Mouse (Mus musculus) urinary bladder, postnatal 25 days (tissue): ENCODE measurements around the gene Paf1.
A peak's percentile ranks its signal among the peaks of the same experiment; 100 is the strongest.

Experiments used
- DNase-seq: peaks from one replicate; pipeline ENCODE4 v3.0.0; 2022; ENCODE audit warnings: low spot score

Paf1 gene

DNA sequence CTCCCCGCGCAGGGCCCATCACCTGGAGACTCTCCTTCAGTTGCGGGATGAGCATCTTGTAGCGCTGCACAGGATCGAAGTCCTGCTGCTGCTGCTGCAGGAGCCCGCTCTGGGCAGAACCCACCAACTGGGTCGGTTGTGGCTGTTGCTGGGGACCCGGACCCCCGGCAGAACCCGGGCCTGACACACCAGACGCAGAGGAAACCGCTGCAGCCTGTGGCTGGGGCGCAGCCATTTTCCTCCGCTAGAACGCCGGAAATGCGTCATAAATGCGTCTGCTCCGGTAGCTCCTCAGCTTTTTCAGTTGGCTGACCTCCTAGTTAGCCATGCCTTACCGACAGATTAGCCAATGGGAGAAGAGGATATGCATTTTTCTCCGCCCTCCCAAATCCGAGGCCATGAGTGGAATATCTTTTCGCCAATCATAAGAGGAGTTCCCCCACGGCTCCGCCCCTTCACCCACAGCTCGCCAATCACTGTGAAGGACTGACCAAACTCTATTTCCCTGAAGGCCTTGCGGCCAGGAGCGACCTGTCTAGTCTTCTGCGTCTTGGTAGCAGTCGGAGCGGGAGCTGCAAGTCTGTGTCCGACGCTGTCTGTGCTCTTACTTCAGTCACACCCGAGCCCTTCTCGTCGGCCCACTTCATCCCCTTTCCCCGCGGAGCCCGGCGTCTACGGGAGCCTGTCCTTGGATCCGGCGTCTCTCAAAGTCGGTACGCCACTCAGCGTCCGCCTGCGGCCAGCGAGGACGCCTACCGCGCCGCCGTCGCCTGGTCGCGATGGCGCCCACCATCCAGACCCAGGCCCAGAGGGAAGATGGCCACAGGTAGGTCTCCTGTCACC lies at the start of gene Paf1, which contains the start of gene Med29:
TSS of gene Paf1 (plus strand) at position 523 of the 843 bp plus-strand sequence.
TSS of gene Med29 (minus strand) at position 280 of the 843 bp plus-strand sequence.
- peak; percentile 83 for DNase-seq

DNA sequence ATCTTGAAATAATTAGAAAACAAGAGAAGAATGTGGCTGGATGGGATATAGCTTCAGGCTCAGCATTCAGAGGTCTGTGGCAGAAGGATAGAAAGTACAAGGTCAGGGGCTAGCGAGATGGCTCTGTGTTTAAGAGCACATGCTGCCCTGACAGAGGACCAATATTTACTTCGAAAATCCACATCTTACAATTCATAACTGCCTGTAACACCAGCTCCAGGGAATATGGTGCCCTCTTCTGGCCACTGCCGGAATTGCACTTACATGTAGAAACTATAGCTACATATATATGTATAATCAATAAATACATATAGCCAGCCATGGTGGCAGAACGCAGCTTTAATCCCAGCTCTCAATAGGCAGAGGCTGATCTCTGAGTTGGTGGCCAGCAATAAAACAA lies 48.1 kb upstream of the Paf1 start:
- peak; percentile 59 for DNase-seq

DNA sequence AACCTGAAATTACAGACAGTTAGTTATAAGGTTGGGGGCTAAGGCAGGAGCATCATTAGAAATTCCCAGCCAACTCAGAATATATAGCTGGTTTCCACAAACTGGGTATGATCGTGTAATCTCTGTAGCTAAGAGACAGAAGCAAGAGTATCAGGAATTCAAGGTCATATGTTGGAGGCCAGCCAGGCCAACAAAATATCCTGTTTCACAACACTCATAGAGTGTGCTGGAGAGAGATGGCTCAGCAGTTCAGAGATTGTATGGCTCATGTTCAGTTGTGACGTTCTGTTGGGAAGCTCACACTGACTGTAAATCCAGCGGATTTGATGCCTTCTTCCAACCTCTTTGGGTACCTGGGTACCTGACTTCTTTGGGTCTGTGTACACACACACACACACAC lies 45.0 kb upstream of the Paf1 start:
- no peak for DNase-seq

DNA sequence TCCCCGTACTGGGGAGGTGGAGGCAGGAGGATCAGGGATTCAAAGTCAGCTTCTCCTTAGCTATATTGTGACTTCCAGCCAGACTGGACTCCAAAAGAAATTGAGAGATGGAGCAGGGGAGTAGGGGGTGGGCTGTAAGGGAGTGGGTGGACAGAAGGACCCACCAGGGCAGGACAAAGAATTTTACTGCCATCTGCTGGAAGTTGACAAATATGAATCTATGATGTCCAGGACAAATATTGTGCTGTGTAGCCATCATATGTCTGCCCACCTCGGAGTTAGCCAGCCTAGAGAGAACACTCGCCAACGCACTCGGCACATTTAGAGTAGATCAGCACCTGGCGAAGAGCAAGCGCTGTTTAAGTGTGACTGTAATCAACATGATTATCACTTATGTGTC lies 44.1 kb upstream of the Paf1 start:
- no peak for DNase-seq

DNA sequence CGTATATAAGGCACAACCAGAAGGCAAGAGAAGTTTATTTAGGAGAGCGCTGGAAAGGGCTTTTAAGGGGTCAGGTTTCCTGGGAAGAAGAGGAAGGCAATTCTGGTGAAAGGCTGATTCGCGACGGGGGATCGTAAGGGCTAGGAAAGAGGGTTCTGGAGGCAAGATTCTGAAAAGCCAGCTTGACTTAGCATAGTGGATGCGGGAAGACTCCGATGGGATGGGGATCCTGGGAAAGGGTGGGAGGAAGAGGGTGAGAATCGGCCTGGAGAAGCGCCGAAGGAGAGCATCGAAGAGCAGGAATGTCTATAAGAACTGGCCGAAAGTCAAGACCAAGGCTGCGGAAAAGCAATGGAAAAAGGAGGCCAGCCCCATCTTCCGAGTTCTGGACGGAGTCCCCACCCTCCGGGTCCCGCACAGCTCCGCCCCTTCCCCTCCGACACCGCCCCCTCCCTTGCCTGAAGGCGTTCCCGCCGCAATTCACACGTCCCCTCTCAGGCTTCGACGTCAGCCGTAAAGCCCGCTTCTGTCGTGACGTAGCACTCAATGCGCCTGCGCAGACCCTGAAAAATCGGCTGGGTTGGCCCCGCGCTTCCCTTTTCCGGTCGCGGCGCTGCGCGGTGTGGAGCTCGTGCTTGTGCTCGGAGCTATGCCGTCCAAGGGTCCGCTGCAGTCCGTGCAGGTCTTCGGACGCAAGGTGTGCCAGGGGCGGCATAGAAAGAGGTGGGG lies 42.4 kb upstream of the Paf1 start, which contains the start of gene Rps16:
TSS of gene Rps16 (plus strand) at position 498 of the 729 bp plus-strand sequence.
- peak; percentile 96 for DNase-seq

DNA sequence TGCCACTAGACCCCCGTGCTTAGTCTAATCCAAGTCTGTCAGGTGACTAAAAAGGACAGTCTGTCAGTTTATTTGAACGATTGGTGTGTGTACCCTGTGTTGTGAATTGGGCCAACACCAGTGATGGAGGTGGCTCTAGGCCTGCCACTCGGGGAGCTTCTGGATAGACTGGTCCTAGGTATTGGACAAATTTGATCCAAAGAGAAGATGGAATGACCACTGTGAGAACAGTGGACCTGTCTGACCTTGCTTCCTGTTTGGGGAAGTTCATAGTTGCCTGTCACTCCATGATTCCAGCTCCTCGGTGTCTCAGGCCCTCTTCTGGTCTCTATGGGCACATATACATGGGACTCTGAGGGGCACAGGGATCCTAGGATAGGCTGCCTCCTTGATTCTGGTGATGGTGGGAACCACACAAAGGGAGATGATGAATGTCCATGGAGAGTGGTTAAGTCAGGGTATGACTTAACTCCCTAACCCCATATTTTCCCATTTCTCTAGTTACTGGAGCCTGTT lies 41.0 kb upstream of the Paf1 start:
- no peak for DNase-seq

DNA sequence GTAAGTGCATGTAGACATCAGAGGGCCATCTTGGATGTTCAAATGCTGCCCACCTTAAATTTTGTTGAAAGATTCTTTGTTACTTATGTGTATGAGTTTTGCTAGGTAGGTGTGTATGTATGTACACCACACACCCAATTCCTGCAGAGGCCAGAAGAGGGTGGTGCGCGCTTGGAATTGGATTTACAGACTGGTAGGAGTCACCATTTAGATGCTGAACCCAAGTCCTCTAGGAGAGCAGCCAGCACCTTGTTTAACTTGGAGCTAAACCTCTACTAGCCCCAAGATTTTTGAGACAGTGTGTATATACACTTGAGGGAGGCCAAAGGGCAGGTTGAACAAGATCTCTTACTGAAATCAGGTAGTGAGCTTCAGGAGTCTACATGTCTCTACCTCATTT lies 39.5 kb upstream of the Paf1 start:
- DNase-seq: no peak

DNA sequence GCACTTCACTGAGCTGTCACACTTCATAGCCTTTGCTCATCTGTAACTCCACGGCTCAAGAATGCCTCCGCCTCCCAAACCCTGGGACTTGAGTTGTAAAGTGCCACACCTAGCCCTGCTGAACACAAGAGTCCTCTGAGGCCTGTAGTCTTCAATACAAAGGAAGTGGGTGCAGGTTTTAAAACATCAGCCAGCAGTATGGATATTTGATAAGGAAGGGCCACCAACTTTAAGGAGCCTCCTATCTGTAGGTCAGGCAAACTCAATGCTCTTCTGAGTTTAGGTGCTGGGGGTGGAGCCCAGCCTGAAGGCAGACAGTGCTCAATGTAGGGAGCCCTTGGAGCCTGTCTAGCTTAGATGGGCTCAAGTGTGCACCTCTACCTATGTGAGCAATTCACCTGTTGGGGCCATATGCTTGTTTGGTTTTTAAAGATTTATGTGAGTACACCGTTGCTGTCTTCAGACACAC lies 38.6 kb upstream of the Paf1 start:
- no peak for DNase-seq

DNA sequence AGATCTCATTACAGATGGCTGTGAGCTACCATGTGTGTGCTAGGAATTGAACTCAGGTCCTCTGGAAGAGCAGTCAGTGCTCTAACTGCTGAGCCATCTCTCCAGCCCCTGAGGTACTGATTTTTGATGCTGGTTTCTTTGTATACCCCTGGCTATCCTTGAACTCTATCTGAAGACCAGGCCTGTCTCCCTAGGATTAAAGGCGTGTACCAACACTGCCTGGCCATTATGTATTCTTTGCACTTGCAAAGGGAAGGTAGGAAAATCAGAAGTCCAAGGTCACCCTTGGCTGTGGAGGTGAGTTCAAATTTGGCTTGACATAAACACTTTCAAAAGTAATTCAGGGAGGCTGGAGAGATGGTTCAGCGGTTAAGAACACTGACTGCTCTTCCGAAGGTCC lies 38.2 kb upstream of the Paf1 start:
- no peak for DNase-seq

DNA sequence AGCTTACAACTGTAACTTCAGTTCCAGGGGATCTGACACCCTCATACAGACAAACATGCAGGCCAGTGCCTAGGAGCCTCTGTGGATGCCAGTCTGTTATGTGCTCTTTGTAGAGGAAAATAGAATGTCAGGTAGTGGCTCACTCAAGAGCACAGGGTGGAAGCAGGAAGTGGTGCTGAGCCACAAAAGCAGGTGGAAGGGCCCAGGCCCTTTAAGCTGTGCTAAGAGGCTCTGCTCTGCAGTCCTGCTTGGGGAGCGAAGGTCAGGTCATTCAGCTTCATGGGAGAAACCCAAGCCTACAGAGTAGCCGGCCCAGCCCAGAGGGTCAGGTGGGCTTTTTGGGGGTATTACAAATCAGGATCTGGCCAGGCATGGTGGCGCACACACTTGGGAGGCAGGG lies 37.5 kb upstream of the Paf1 start:
- DNase-seq: no peak

DNA sequence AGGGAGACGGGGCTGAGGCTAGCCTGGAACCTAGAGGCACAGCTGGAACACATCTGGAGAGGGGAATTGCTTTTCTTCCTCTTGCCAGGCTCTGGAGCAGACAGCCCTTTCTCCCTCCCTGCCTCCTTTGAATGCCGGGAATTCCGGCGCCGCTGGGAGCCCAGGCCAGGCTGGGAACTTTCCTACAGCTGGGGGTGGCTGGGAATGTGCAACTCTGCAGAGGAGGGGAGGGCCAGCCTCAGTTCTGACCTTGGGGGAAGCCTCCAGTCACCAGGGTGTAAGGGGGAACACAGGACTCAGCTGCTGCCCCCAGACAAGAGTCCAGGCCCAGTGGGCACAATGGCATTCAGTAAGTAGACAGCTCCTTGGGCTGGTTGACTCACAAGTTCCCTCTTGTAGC lies 35.8 kb upstream of the Paf1 start:
- no peak for DNase-seq

DNA sequence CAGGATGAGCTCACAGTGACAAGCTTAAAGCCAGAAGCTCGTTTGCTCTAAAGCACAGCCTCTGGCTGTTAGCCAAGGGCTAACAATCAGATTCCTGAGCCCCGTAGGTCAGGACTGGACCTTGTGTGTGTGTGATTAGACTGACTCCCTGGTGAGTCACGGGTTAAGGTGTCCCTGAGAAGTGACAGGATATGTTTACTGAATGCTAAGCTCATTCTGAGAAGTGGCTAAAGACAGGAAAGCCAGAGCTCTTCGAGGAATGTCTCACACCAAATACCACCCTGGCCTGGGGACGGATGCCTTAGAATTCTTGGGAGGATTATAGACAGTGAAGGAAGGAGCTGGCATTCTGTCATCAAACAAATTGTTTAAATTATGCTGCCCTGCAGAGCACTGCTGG lies 34.8 kb upstream of the Paf1 start:
- no peak for DNase-seq

DNA sequence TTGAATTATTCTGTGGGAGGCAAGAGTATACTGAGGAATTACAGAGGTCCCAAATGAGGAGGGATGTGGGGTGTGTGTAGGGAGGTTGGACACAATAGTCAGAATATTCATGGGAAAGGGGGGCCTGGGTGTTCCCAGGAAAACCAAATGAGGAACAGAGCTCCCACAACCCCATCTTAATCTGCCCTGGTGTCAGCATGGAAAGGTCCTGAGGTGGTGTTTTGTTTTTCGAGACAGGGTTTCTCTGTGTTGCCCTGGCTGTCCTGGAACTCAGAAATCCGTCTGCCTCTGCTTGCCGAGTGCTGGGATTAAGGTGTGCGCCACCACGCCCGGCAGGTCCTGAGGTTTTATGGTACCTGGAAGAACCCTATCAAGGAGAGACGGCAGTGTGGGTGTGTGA lies 34.3 kb upstream of the Paf1 start:
- DNase-seq: no peak

DNA sequence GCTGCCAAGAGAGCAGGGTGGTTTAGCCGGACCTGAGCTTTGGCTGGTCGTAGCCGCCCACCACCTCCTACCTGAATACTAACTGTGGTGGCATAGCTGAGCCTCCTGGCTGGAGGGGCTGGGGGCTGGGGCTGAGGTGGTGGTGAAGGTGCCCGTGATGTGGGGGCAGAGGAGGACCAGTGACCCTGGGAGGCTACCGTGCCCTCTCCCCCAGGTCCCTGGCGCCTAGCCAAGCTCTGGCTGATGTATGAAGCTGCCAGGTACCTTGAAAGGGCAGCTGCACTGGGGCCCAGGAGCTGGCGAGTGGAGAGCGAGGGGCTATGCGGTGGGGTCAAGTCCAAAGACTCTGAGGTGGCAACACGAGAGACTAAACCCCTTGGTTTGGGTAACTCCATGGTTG lies 32.9 kb upstream of the Paf1 start:
- DNase-seq: no peak

DNA sequence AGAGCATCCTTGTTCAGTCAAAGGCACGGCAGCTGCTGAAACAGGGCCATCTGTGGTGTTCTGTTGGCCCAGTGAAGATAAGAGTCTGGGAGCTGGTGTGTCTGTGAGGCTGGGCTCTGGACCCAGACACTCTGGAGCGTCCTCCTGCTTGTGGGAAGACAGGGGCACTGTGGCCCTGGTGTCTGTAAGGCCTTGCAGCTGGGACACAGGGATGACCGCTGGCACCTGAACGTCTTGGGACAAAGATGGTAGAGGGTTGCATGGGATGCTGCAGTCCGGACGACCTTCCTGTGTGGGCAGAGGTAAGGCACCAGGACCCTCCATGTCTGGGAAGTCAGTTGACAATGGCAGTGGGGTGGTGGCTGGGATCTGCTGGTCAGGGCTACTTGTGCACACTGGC lies 32.5 kb upstream of the Paf1 start:
- no peak for DNase-seq

DNA sequence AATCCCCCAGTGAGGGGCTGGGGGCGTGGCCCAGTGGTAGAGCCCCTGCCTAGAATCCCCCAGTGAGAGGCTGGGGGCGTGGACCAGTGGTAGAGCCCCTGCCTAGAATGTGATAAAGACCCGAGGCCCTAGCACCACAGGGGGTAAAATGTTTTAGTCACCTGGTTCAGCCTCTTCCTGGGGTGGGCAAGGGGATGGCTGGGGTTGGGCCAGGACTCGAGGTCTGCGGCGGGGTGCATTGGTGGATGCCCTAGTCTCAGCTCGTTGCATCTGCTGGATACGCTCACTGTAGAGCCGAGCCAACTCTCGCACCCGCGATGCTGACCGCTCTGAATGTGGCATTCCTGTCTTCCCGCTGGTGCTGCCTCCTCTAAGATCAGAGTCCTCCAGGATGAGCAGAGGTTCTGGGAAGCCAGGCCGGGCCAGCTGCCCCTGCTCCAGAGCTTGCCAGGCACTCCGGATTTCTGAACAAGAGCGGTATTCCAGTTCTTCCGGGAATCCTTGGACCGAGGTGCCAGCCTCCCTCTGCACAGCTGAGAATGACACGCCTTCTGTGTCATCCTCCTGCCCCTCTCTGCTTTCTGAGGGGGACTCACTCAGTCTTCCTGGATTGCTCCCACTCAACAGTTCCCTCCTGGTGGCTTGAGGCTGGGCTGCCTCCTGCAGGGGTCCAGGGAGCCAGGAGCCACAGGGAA lies 31.0 kb upstream of the Paf1 start:
- no peak for DNase-seq

DNA sequence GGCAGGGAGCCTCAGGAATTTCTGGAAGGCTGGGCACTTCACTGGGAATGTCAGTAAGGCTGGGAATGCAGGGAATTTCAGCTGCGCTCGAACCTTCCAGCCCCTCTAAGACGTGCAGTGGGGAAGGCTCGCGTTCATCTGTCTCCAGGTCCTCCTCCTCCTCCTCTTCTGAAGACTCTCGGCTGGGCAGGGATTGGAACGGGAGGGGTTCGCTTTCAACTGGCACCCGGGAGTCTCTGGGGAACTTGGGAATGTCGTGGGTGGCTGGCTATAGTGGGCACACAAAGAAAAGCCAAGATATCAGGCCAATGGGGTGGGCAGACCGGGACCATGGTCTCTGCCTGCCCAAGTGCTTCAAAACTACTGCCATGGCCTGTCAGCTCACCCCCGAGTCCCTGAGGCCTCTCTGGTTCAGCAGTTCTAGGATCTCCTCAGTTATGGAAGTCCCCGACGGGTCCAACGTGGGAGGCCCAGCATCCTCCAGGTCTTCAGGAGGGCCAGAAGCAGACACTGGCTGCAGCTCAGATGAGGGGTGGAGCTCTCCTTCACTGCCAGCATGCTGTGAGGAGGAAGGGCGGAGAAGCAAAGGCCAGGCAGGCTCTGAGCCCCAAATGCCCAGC lies 30.2 kb upstream of the Paf1 start:
- DNase-seq: no peak

DNA sequence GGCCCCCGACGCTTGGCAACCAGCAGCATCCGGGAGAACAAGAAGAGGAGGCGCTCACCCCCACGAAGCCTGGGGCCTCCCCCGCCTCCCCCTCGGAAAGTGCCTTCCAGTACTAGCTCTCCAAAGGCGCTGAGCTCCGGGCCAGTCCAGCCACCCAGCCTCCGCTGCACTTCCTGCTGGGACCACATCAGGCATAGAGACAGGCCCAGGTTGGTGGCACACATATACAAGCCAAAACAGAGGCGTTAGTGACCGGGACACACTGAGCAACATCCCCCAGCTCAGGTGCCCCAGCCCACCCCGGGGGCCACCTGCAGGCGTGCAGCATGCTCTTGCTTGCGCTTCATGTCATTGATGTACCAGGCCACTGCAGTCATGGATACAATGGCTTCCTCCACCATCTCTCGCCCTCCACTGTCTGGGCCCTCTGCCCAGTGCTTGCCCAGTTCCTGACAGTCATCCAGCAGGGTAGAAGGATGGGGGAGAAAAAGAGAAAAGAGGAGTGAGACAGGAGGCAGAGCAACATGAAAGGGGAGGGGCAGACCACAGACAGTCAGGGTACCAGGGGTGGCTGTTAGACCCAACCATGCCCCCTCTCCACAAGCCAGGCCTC lies 25.0 kb upstream of the Paf1 start:
- no peak for DNase-seq

DNA sequence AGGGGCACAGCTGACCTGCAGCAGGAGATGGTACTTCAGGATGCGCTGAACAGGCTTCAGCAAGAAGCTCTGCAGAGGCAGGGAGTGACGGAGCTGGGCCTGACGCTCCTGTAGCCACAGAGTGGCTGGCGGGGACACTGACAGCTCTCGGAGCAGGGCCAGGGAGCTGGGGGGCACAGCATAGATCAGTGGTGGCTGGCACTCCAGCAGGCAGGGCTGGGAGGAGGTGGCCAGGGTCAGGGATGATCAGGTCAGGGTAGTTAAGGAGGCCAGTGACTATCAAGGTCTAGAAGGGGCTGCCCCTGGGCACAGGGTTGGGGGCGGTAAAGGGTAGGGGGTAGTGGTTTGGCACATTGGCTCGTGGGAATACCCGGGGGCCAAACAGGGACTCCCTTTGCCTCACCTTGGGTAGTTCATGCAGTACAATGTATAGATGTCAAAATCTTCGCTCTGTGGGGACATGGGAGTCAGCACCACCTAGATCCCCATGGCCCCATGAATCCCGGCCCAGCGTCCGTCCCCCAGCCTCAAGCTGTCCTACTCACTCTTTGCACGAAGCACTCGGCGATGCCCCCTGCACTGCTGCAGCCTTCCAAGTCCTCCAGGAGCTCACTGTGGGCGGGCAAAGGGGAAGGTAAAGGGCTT lies 24.4 kb upstream of the Paf1 start:
- DNase-seq: no peak

DNA sequence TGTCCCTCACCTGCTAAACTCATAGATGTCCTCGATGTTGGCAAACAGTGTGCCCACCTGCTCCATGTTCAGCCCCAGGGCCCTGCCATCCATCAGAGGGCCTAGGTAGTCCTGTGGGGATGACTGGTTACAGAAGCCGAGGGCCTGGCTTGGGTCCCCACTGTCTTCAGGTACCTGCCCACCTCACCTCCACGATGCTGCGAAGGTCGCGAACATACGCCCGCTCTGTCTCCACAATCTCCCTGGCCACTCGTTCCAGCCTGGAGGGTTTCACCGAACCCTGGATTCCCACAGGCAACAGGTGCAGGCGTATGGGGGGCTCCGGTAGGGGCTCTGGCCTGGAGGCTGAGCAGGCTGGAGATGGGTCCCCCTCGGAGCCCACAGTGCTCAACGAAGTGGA lies 22.7 kb upstream of the Paf1 start:
- DNase-seq: no peak

DNA sequence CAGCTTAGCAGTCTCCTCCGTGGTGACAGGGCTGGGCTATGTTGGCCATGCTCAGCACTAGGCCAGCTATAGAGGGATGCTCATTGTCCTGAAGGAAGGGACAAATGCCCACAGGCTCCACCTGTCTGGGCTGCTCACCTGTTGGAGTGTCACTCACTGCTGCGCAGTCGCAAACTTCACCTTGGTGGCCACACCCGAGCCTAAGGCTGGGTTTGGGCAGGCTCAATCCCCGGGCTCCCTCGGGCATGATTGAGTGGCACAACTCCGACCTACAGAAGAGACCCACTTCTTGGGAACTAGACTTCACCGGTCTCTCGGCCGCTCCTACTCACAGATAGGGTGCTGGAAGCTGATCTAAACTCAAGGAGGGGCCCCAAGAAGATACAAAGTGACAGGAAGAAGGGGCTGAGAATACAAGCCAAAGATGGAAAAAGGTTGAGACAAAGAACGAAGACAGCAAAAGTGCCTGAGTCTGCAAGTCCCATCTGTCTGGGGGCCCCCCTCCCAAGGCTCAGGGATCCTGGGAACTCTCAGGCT lies 21.7 kb upstream of the Paf1 start:
- DNase-seq: peak; percentile 50
